Mouse (Mus musculus): ENCODE data around the gene Pgbd1. TPM values are rescaled to one million over a fixed set of nuclear protein-coding genes. Genes with fewer than 3 reads are reported as not detected.
"Not testable (repeated sequence)": the region's sequence is repeated elsewhere in the genome, so short reads cannot be mapped to it uniquely, and the experiment has no call there.

Gene Pgbd1
- total RNA-seq (2021) = 1 to 10 TPM; 1.3 to 1.7 TPM
- long read RNA-seq, experiment 1 = 0 reads
- long read RNA-seq, experiment 2, partial matches to known transcripts = 0 of 1 reads
- long read RNA-seq, experiment 2, other reads (novel, unspliced or antisense) = 0 of 1 reads

DNA sequence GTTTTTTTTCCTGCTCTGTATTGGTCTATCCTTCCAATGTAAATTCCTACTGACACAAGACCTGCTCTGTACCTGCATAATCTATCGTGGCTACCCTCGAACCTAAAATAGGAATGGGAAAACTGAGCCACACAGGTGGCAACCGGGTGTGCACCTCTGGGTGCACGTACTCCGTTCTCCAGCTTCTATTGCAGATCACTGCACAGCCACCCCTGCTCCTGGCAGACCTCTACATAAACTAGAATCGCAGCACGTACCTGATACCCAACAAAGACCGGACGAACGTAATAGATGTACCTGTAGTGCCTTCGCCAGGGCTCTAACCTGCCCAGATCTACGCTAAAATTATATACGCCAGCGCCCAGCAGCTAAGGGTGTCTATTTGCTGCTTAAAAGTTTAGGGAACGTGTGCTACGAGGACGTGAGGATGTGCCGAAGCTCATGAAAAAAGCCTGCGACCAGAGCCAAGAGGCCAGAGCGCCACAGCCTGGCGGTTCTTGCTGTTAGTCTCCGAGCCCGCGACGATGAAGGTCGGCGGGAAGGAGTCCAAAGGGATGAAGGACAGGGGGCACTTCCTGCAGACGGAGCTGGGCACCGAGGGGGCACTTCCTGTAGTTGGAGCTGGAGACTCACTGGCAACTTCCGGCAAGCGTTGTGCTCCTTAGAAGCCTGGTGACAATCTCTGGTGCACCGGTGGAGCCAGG lies at the start of gene Pgbd1:
Gene Pgbd1, minus strand, starts transcription at position 556 of the 704 bp plus-strand sequence.
- peak within 1 kb of the TSS; percentile 51 for H3K4me3 ChIP-seq
- intact Hi-C loops (cut with DNase I) = loop anchor here (2.0 kb wide), 1 partner anchor 32 kb away; no protein-coding TSS in a partner anchor
- H3K27ac ChIP-seq = peak within 1 kb of the TSS; percentile 79
- peak; percentile 66 for DNase-seq (ENCODE audit: extremely low spot score in 1 of 2, low spot score in 2 of 2)
- TF ChIP-seq CTCF (IDR thresholded peaks at IDR 0.05) = peak; percentile 23

DNA sequence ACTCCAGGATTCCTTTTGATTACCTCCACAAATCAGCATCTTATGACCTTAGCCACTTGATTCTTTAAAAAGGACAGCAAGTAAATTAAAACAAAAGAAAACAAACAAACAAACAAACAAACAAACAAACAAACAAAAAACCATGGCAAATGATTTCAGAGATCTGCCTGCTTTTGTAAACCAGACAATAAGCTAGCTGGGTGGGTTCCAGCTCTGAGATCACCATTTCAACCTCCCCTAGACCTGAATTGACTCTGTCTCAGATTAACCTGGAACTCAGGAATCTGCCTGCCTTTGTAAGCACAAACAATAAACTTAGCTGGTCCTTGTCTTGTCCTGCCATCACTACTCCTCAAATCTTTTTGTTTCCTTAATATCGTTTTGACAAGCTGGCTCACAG lies 46.0 kb upstream of the Pgbd1 start:
- no peak for TF ChIP-seq CTCF (IDR thresholded peaks at IDR 0.05)
- intact Hi-C loops (cut with DNase I) = no loop called here
- no peak for DNase-seq (ENCODE audit: extremely low spot score in 1 of 2, low spot score in 2 of 2)
- H3K4me3 ChIP-seq = no peak overlapping the region
- no peak overlapping the region for H3K27ac ChIP-seq

DNA sequence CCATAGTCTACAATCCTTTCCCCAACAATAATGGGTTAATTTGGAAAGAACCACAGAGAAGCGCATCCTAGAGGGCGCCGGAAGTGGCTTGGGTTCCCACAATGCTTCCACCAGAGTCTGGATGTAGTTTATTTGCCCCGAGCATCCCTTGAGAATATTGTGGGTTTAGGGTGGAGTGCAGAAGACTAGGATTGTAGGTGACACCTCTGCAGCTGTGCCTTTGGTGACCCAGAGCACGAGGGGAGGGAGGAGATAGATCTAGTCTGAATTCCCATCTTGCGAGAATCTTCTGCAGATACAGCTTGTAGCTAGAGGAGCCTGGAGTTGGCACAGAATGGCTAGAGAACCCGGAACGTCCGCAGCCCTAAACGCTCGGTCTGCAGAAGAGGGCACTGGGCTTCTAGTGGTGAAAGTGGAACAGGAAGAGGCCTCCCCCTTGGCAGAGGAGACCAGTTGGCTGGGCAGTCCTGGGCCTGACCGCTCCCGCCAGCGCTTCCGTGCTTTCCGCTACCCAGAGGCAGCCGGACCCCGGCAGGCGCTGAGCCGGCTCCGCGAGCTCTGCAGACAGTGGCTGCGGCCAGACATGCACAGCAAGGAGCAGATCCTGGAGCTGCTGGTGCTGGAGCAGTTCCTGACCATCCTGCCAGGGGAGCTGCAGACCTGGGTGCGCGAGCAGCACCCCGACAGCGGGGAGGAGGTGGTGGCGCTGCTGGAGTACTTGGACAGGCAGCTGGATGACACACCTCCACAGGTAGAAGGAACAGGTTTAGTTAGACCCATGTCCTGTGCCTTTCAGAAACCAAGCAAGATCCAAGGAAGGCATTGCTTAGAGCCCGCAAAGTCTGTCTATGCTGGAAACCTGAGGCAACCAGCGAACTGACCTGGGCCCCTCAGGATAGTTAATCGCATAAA lies 38.2 kb upstream of the Pgbd1 start, which contains the start of the genes Zkscan4 and Gm10065:
Gene Zkscan4, plus strand, starts transcription at position 149 of the 912 bp plus-strand sequence.
Gene Gm10065, minus strand, starts transcription at position 683 of the 912 bp plus-strand sequence.
- peak; percentile 69 for DNase-seq (ENCODE audit: extremely low spot score in 1 of 2, low spot score in 2 of 2)
- intact Hi-C loops (cut with DNase I) = loop anchor here (1.0 to 5.0 kb wide), 3 partner anchors 26 to 53 kb away; partner anchors contain the start of genes Zkscan8 and Zscan26
- peak; percentile 7 for TF ChIP-seq CTCF (IDR thresholded peaks at IDR 0.05)
- peak within 1 kb of the TSS; percentile 66 for H3K4me3 ChIP-seq
- peak within 1 kb of the TSS; percentile 87 for H3K27ac ChIP-seq

DNA sequence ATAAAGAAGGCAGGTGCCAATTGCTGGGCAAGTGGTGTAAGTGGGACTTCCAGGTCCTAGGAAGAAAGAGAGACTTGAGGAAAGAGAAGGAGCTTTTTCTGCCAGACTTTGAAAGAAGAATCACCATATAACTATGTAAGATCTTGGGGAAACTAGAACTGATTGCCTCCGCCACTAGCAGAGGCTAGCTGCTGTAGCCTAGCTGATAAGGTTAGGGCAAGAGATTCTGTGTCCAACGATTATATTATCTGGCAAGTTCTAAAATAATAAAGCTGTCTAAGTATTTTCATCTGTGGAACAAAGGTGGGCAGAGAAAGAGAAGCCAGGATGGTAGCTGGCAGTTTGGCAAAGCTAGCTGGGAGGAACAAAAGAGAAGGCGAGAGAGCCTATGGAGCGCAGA lies 31.6 kb upstream of the Pgbd1 start:
- intact Hi-C loops (cut with DNase I) = no loop called here
- DNase-seq (ENCODE audit: extremely low spot score in 1 of 2, low spot score in 2 of 2) = no peak
- Histone ChIP-seq H3K4me3 (no peak overlapping the region), H3K27ac (no peak overlapping the region)
- no peak for TF ChIP-seq CTCF (IDR thresholded peaks at IDR 0.05)

DNA sequence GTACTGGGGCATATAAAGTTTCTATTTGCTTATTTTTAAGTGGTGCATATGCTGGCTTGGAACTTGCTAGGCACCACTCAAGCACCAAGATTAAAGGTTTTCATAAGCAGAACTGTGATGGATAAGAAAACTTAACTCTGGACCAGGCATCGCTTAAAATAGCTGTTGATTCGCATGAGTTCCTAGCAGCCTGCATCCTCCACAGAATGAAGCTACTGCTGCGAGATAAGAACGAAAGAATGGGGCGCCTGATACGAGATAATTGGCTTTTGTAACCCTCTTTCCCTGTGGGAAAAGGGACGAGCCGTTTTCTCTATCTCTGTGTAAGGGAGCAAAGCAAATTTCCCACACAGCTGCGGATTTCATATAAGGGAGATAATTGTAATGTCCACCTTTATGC lies 28.2 kb upstream of the Pgbd1 start:
- TF ChIP-seq CTCF (IDR thresholded peaks at IDR 0.05) = no peak
- intact Hi-C loops (cut with DNase I) = loop anchor here (5.0 kb wide), 1 partner anchor 107 kb away; the partner anchor contains the start of gene Zscan12
- H3K4me3 ChIP-seq = no peak overlapping the region
- no peak for DNase-seq (ENCODE audit: extremely low spot score in 1 of 2, low spot score in 2 of 2)
- no peak overlapping the region for H3K27ac ChIP-seq

DNA sequence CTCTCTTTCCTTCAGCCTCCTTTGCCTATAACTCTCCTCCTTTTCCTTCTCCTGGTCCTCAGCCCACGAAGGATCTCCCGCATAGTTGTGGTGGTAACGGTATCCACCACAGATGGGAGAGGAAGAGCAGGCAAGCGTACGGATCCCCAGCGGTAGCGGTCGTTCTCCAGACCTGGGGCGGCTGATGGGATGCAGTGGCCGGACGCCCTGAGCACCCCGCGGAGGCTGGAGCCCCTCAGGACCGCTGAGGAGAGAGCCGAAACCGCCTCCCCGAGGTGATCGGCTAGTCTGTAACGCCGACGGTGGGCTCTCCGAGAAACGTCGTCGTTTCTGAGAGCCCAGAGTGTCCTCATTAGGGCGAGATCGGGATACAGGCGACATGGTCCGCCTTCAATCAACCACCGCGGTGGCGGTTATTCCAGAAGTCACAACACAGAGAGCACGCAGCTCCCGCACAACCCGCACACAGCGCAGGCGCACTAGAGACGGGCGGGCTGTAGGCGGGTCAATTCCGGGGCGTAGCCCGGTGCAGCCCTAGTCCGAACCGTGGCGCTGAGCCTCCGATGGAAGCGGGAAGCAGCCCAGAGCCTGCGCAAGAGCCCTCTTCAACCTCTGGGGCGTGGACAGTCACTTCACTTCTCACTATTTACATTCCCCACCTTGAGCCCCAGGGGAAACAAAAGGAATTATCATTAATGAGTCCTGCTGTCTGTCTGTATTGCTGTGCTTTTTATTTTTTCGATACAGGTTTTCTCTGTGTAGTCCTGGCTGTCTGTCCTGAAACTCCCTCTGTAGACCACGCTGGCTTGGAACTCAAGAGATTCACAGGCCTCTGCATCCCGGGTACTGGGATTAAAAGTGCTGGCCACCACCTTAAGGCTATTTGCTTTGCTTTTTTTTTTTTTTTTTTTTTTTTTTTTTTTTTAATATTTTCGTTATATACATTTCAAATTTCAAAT lies 27.5 kb upstream of the Pgbd1 start, which contains the start of gene Nkapl:
Gene Nkapl, minus strand, starts transcription at position 449 of the 959 bp plus-strand sequence.
- H3K27ac ChIP-seq = peak within 1 kb of the TSS; percentile 66; the same call in 1 of the 2 replicates
- intact Hi-C loops (cut with DNase I) = loop anchor here (5.0 kb wide), 1 partner anchor 106 kb away; the partner anchor contains the start of gene Zscan12
- no peak for TF ChIP-seq CTCF (IDR thresholded peaks at IDR 0.05)
- peak within 1 kb of the TSS; percentile 62 for H3K4me3 ChIP-seq
- DNase-seq (ENCODE audit: extremely low spot score in 1 of 2, low spot score in 2 of 2) = peak; percentile 76 to 78

DNA sequence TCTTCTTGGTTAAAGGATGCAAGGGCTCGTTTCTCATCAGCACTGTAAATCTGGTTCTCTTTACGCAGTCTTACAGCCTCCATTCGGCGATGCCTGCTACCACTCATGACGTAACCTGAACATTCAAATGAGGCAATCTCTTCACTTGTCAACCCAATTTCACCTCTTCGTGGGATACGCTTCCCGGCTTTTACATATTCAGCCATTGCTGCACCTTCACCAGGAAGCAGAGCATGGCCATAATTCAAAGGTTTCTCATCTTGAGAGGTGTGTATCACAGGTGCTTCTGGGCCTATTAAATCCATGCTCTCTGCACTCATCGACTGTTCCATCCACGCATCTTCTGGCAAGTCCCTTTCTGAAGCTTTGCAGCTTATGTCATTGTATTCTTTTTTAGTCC lies 26.5 kb upstream of the Pgbd1 start:
- no peak for TF ChIP-seq CTCF (IDR thresholded peaks at IDR 0.05)

DNA sequence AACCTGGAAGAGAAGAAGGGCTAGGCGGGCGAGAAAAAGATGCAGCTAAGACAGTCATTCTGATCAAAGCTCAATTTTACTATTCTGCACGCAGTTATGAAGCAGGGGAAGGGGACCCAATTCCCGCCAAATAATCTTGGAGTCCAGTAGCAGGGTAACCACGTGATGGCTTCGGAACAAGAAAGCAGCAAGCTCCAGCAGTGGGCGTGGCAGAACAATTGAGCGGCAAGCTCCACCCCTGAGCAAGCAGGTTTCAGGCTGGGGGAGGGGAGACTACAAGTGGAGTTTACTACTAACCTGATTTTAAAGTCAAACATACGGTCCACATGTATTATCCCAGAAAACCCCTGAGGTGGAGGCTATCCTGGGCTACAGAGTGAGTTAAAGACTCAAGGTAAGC lies 21.7 kb upstream of the Pgbd1 start:
- intact Hi-C loops (cut with DNase I); DNase-seq (ENCODE audit: extremely low spot score in 1 of 2, low spot score in 2 of 2); H3K4me3 ChIP-seq; H3K27ac ChIP-seq: not testable (repeated sequence)

More for the DNA sequence above, 26.5 kb upstream of the Pgbd1 start:
- no peak for DNase-seq (ENCODE audit: extremely low spot score in 1 of 2, low spot score in 2 of 2)
- Histone ChIP-seq H3K27ac (no peak overlapping the region), H3K4me3 (no peak overlapping the region)
- intact Hi-C loops (cut with DNase I) = loop anchor here (5.0 kb wide), 1 partner anchor 105 kb away; the partner anchor contains the start of gene Zscan12

DNA sequence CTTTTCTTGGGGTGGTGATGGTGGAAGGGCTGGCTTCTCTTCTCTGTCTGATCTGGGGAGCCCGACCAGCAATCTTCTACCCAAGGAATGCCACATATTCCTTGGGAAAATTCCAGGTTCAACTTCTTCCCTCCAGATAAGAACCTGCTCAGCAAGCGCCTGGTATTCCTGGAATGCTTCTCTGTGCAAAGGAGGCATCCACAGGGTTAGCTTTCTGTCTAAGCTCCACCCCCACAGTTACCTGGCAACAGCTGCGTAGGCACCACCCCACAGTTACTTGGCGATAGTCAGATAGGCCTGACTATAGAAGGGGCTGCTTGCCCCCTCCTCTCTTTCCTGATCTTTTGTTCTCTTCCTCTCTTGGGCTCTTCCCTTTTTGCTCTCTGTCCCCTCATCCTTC lies 15.5 kb upstream of the Pgbd1 start:
- intact Hi-C loops (cut with DNase I) = no loop called here
- no peak overlapping the region for H3K4me3 ChIP-seq
- H3K27ac ChIP-seq = no peak overlapping the region
- TF ChIP-seq CTCF (IDR thresholded peaks at IDR 0.05) = no peak
- DNase-seq (ENCODE audit: extremely low spot score in 1 of 2, low spot score in 2 of 2) = no peak

DNA sequence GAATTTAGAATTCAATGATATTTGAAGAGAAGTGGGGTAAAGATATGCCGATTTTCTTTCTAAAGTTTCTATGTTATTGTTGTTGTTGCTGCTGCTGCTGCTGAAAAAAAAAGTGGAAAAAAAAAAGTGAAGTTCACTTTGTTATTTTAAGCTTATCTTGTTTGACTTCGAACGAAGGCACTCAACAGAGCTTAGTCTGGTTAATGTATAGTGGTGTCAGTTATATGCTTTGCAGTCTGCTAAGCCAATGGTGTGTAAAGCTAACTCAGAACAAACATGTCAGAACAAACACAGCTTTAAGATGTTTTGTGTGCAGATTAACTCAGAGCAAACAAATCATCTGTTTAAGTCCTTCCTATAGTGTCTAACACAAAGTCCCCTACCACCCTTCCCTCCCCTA lies 13.3 kb upstream of the Pgbd1 start:
- no peak for TF ChIP-seq CTCF (IDR thresholded peaks at IDR 0.05)
- intact Hi-C loops (cut with DNase I) = no loop called here
- no peak for DNase-seq (ENCODE audit: extremely low spot score in 1 of 2, low spot score in 2 of 2)
- Histone ChIP-seq H3K4me3 (peak overlapping the region; percentile 70; the same call in 1 of the 2 replicates), H3K27ac (no peak overlapping the region)

Measured in left cerebral cortex, adult 2 months (tissue).